Mouse (Mus musculus): ENCODE measurements around the gene Casp7. TPM values are rescaled to one million over a fixed set of nuclear protein-coding genes. Genes with fewer than 3 reads are reported as not detected.

Gene Casp7
- total and polyA plus RNA-seq, 2 experiments from 2014 or later, result 23.7 to 28.8 TPM

- 10% methylated on average over 2 of the region's 2 CpGs for whole genome bisulfite sequencing
- Histone ChIP-seq H3K9ac (no peak overlapping the region), H3K9me3 (ENCODE audit: low read length) (no peaks in the 10 kb centered on the region), H3K4me1 (ENCODE audit: insufficient read depth) (peaks cover 11% of the 10 kb centered on the region), H3K4me2 (ENCODE audit: low read depth) (no peak overlapping the region), H3K27ac (ENCODE audit: low read depth, low read length) (no peak overlapping the region), H3K36me3 (ENCODE audit: insufficient read depth) (no peaks in the 10 kb centered on the region), H3K27me3 (ENCODE audit: insufficient read depth, low read length) (no peaks in the 10 kb centered on the region), H3K4me3 (ENCODE audit: low read depth, low read length) (no peak overlapping the region)
- TF ChIP-seq CTCF (IDR thresholded peaks at IDR 0.05; ENCODE audit: low read depth), result no peak
- ATAC-seq (peak; percentile 83), DNase-seq (no peak)
Observed at GRCm38 (mm10) chr19:56476546-56476945, 79.6 kb downstream of the Casp7 start.

- Histone ChIP-seq H3K4me2 (ENCODE audit: low read depth) (no peak overlapping the region), H3K9ac (no peak overlapping the region), H3K27me3 (ENCODE audit: insufficient read depth, low read length) (no peaks in the 10 kb centered on the region), H3K36me3 (ENCODE audit: insufficient read depth) (no peaks in the 10 kb centered on the region), H3K27ac (ENCODE audit: low read depth, low read length) (no peak overlapping the region), H3K4me3 (ENCODE audit: low read depth, low read length) (no peak overlapping the region), H3K4me1 (ENCODE audit: insufficient read depth) (peaks cover 11% of the 10 kb centered on the region), H3K9me3 (ENCODE audit: low read length) (no peaks in the 10 kb centered on the region)
- DNase-seq, result no peak
- ATAC-seq, result no peak
- WGBS, result 57% methylated on average over 5 of the region's 5 CpGs
- TF ChIP-seq CTCF (IDR thresholded peaks at IDR 0.05; ENCODE audit: low read depth), result no peak
Observed at GRCm38 (mm10) chr19:56477253-56477652, 80.3 kb downstream of the Casp7 start.

- DNase-seq, result no peak
- Histone ChIP-seq H3K4me2 (ENCODE audit: low read depth) (no peak overlapping the region), H3K4me3 (ENCODE audit: low read depth, low read length) (no peak overlapping the region), H3K27ac (ENCODE audit: low read depth, low read length) (no peak overlapping the region), H3K4me1 (ENCODE audit: insufficient read depth) (peaks cover 8% of the 10 kb centered on the region), H3K27me3 (ENCODE audit: insufficient read depth, low read length) (no peaks in the 10 kb centered on the region), H3K36me3 (ENCODE audit: insufficient read depth) (no peaks in the 10 kb centered on the region), H3K9me3 (ENCODE audit: low read length) (no peaks in the 10 kb centered on the region), H3K9ac (no peak overlapping the region)
- no peak for TF ChIP-seq CTCF (IDR thresholded peaks at IDR 0.05; ENCODE audit: low read depth)
- ATAC-seq, result no peak
- WGBS, result 47% methylated on average over 3 of the region's 3 CpGs
Observed at GRCm38 (mm10) chr19:56477832-56478231, 80.9 kb downstream of the Casp7 start.

- TF ChIP-seq CTCF (IDR thresholded peaks at IDR 0.05; ENCODE audit: low read depth), result no peak
- Histone ChIP-seq H3K9ac (no peak overlapping the region), H3K4me3 (ENCODE audit: low read depth, low read length) (no peak overlapping the region), H3K27ac (ENCODE audit: low read depth, low read length) (no peak overlapping the region), H3K27me3 (ENCODE audit: insufficient read depth, low read length) (no peaks in the 10 kb centered on the region), H3K4me2 (ENCODE audit: low read depth) (no peak overlapping the region), H3K9me3 (ENCODE audit: low read length) (no peaks in the 10 kb centered on the region), H3K4me1 (ENCODE audit: insufficient read depth) (no peaks in the 10 kb centered on the region), H3K36me3 (ENCODE audit: insufficient read depth) (no peaks in the 10 kb centered on the region)
- DNase-seq (no peak), ATAC-seq (no peak)
- WGBS, result 33% methylated on average over 13 of the region's 13 CpGs
Observed at GRCm38 (mm10) chr19:56484630-56485375, 87.9 kb downstream of the Casp7 start.

GRCm38 (mm10) chr19:56485376-56486271, 88.7 kb downstream of the Casp7 start:
- Histone ChIP-seq H3K9me3 (ENCODE audit: low read length) (no peaks in the 10 kb centered on the region), H3K4me2 (ENCODE audit: low read depth) (no peak overlapping the region), H3K27me3 (ENCODE audit: insufficient read depth, low read length) (no peaks in the 10 kb centered on the region), H3K36me3 (ENCODE audit: insufficient read depth) (no peaks in the 10 kb centered on the region), H3K27ac (ENCODE audit: low read depth, low read length) (no peak overlapping the region), H3K4me1 (ENCODE audit: insufficient read depth) (no peaks in the 10 kb centered on the region), H3K4me3 (ENCODE audit: low read depth, low read length) (no peak overlapping the region), H3K9ac (no peak overlapping the region)
- ATAC-seq (peak; percentile 51; the same call in 1 of the 2 replicates), DNase-seq (no peak)
- TF ChIP-seq CTCF (IDR thresholded peaks at IDR 0.05; ENCODE audit: low read depth), result no peak
- WGBS, result 28% methylated on average over 13 of the region's 13 CpGs

- Histone ChIP-seq H3K4me2 (ENCODE audit: low read depth) (no peak overlapping the region), H3K27me3 (ENCODE audit: insufficient read depth, low read length) (no peaks in the 10 kb centered on the region), H3K36me3 (ENCODE audit: insufficient read depth) (no peaks in the 10 kb centered on the region), H3K4me3 (ENCODE audit: low read depth, low read length) (no peak overlapping the region), H3K4me1 (ENCODE audit: insufficient read depth) (no peaks in the 10 kb centered on the region), H3K9ac (no peak overlapping the region), H3K27ac (ENCODE audit: low read depth, low read length) (no peak overlapping the region), H3K9me3 (ENCODE audit: low read length) (no peaks in the 10 kb centered on the region)
- 83% methylated on average over 7 of the region's 7 CpGs for WGBS
- TF ChIP-seq CTCF (IDR thresholded peaks at IDR 0.05; ENCODE audit: low read depth), result no peak
- DNase-seq (no peak), ATAC-seq (no peak)
Observed at GRCm38 (mm10) chr19:56486926-56487325, 90.0 kb downstream of the Casp7 start.

- TF ChIP-seq CTCF (IDR thresholded peaks at IDR 0.05; ENCODE audit: low read depth), result no peak
- WGBS, result 92% methylated on average over 2 of the region's 2 CpGs
- no peak for DNase-seq
- no peak overlapping the region for H3K9ac ChIP-seq
- H3K27ac ChIP-seq (ENCODE audit: low read depth, low read length), result no peak overlapping the region
- no peak overlapping the region for H3K4me3 ChIP-seq (ENCODE audit: low read depth, low read length)
- no peaks in the 10 kb centered on the region for H3K36me3 ChIP-seq (ENCODE audit: insufficient read depth)
- ATAC-seq, result no peak
- no peaks in the 10 kb centered on the region for H3K9me3 ChIP-seq (ENCODE audit: low read length)
- no peak overlapping the region for H3K4me2 ChIP-seq (ENCODE audit: low read depth)
- H3K27me3 ChIP-seq (ENCODE audit: insufficient read depth, low read length), result no peaks in the 10 kb centered on the region
- H3K4me1 ChIP-seq (ENCODE audit: insufficient read depth), result no peaks in the 10 kb centered on the region
Observed at GRCm38 (mm10) chr19:56487339-56487738, 90.4 kb downstream of the Casp7 start.

All from forebrain, postnatal 0 days (tissue).